Mouse (Mus musculus): Measurements from ENCODE around the gene B430305J03Rik. TPM values are rescaled to one million over a fixed set of nuclear protein-coding genes. Genes with fewer than 3 reads are reported as not detected.

Gene B430305J03Rik
- total and polyA plus RNA-seq, 2 experiments: under 0.01 to 0.04 TPM

DNA sequence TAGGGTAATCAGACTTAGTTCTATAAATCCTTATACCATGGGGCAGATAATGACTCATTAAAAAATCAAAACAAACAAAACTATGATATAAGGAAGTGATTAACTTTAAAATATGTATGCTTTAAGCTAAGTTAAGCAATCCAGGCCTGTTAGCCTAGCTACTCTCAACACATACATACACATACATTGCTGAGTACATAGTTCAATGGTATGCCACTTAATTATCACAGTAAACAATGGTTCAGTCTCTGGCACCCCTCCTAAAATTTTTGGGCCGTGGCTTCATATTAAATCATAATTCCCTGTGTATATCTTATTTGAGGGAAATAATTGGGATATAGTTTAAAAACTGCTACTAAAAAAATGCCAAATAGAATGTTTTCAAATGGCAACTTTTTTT is 4.4 kb downstream of the B430305J03Rik start, which contains the start of gene Rap2b:
Gene Rap2b, plus strand, starts transcription at position 301 of the 400 bp plus-strand sequence.
- H3K79me2 ChIP-seq (ENCODE audit: control insufficient read depth, insufficient read depth, low read length): no peaks in the 10 kb centered on the region

DNA sequence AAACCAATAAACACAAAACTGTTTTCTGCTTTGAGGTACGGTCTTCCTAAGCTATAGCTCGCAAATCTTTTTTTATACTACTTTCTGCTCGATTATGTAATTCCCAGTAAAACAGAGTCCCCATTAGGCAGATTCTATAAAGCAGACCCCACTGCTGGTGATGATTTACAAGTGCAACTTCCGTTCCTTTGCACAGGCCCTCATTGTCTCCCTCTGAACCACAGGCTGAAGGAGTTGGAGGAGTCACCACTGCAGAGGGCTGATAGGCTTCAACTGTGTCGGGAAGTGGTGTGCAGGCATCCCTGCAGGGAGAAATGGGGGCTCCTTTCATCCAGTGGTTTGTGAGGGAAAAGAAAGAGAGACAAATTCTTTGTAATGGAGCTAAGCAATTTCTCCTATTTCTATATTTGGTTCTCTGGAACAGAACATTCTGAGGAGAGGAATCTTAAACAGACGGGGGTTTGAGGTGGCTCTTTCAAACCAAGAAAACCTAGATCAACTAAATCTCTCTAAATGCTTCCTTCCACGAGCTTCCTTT is 6.9 kb downstream of the B430305J03Rik start:
- WGBS: 66% methylated on average over 7 of the region's 7 CpGs
- no peak overlapping the region for H3K27ac ChIP-seq (replicated peaks; ENCODE audit: insufficient read depth, low read depth, low read length)
- no peaks in the 10 kb centered on the region for H3K79me2 ChIP-seq (ENCODE audit: control insufficient read depth, insufficient read depth, low read length)
- H3K27me3 ChIP-seq (ENCODE audit: control insufficient read depth, insufficient read depth, low read length): no peaks in the 10 kb centered on the region
- no peak overlapping the region for H3K9ac ChIP-seq (ENCODE audit: low read depth, low read length)
- H3K4me1 ChIP-seq (ENCODE audit: control insufficient read depth, insufficient read depth, low read length): peaks cover 2% of the 10 kb centered on the region; the same call in 1 of the 2 replicates
- DNase-seq (ENCODE audit: extremely low read depth, low read depth, low spot score): no peak
- H3K36me3 ChIP-seq (ENCODE audit: control insufficient read depth, insufficient read depth, low read length): no peaks in the 10 kb centered on the region
- H3K4me3 ChIP-seq (ENCODE audit: insufficient read depth, low read depth, low read length): no peak overlapping the region
- no peak for TF ChIP-seq CTCF (IDR thresholded peaks at IDR 0.05; ENCODE audit: low read depth, low read length)
- no peak for TF ChIP-seq POLR2A (IDR thresholded peaks at IDR 0.05; ENCODE audit: extremely low read depth, insufficient read depth, low read length)

More for the DNA sequence above, 4.4 kb downstream of the B430305J03Rik start, which contains the start of gene Rap2b:
- Histone ChIP-seq H3K4me3 (ENCODE audit: insufficient read depth, low read depth, low read length) (no peak within 1 kb of the TSS), H3K27ac (replicated peaks; ENCODE audit: insufficient read depth, low read depth, low read length) (no peak within 1 kb of the TSS), H3K27me3 (ENCODE audit: control insufficient read depth, insufficient read depth, low read length) (no peaks in the 10 kb centered on the region), H3K36me3 (ENCODE audit: control insufficient read depth, insufficient read depth, low read length) (no peaks in the 10 kb centered on the region), H3K4me1 (ENCODE audit: control insufficient read depth, insufficient read depth, low read length) (peaks cover 8% of the 10 kb centered on the region), H3K9ac (ENCODE audit: low read depth, low read length) (no peak within 1 kb of the TSS)
- TF ChIP-seq CTCF (IDR thresholded peaks at IDR 0.05; ENCODE audit: low read depth, low read length) (no peak), POLR2A (IDR thresholded peaks at IDR 0.05; ENCODE audit: extremely low read depth, insufficient read depth, low read length) (no peak)
- WGBS: 85% methylated on average over 1 of the region's 1 CpGs
- DNase-seq (ENCODE audit: extremely low read depth, low read depth, low spot score): no peak

DNA sequence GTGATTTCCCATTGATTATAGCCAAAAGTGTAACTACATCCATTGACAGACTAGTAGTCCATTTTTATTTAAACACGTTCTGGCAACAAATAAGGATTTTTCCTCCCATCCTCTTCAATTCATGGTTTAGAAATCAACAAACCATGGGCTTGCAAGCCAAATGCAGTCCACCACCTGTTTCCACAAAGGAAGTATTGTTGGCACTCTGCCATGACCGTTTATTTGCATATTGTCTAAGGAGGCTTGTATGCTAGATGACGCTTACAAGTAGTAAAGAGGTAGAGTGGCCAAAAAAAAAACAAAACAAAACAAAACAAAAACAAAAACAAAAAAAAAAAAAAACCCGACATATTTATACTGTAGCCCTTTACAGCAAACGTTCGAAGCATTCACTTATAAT is 7.6 kb downstream of the B430305J03Rik start:
- no peak overlapping the region for H3K27ac ChIP-seq (replicated peaks; ENCODE audit: insufficient read depth, low read depth, low read length)
- H3K27me3 ChIP-seq (ENCODE audit: control insufficient read depth, insufficient read depth, low read length): no peaks in the 10 kb centered on the region
- 71% methylated on average over 6 of the region's 6 CpGs for WGBS
- DNase-seq (ENCODE audit: extremely low read depth, low read depth, low spot score): no peak
- no peaks in the 10 kb centered on the region for H3K79me2 ChIP-seq (ENCODE audit: control insufficient read depth, insufficient read depth, low read length)
- H3K36me3 ChIP-seq (ENCODE audit: control insufficient read depth, insufficient read depth, low read length): no peaks in the 10 kb centered on the region
- no peaks in the 10 kb centered on the region for H3K4me1 ChIP-seq (ENCODE audit: control insufficient read depth, insufficient read depth, low read length)
- TF ChIP-seq CTCF (IDR thresholded peaks at IDR 0.05; ENCODE audit: low read depth, low read length): no peak
- TF ChIP-seq POLR2A (IDR thresholded peaks at IDR 0.05; ENCODE audit: extremely low read depth, insufficient read depth, low read length): no peak
- H3K9ac ChIP-seq (ENCODE audit: low read depth, low read length): no peak overlapping the region
- H3K4me3 ChIP-seq (ENCODE audit: insufficient read depth, low read depth, low read length): no peak overlapping the region

DNA sequence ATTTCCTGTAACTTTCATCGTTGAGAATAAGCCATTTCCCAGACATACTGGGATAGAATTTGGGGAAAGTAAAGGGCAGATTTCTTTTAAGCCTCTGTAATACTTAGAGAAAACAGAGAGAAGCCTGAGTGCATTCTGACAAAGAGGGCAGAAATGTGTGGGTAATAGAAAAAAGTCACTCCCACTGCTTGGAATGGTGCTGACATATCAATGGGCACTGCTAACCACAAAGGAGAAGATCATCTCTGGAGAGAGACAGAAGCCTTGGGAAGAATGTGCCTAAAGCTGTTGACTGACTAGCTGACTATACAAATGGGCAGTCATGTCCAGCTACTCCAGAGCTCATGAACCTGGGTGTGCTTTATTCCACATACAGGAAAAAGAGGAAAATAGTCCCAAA is 10.3 kb downstream of the B430305J03Rik start:
- Histone ChIP-seq H3K4me3 (ENCODE audit: insufficient read depth, low read depth, low read length) (no peak overlapping the region), H3K27me3 (ENCODE audit: control insufficient read depth, insufficient read depth, low read length) (no peaks in the 10 kb centered on the region), H3K9ac (ENCODE audit: low read depth, low read length) (no peak overlapping the region), H3K27ac (replicated peaks; ENCODE audit: insufficient read depth, low read depth, low read length) (no peak overlapping the region), H3K79me2 (ENCODE audit: control insufficient read depth, insufficient read depth, low read length) (no peaks in the 10 kb centered on the region), H3K36me3 (ENCODE audit: control insufficient read depth, insufficient read depth, low read length) (no peaks in the 10 kb centered on the region), H3K4me1 (ENCODE audit: control insufficient read depth, insufficient read depth, low read length) (no peaks in the 10 kb centered on the region)
- TF ChIP-seq POLR2A (IDR thresholded peaks at IDR 0.05; ENCODE audit: extremely low read depth, insufficient read depth, low read length): no peak
- TF ChIP-seq CTCF (IDR thresholded peaks at IDR 0.05; ENCODE audit: low read depth, low read length): no peak
- DNase-seq (ENCODE audit: extremely low read depth, low read depth, low spot score): no peak
- 55% methylated on average over 1 of the region's 1 CpGs for WGBS

DNA sequence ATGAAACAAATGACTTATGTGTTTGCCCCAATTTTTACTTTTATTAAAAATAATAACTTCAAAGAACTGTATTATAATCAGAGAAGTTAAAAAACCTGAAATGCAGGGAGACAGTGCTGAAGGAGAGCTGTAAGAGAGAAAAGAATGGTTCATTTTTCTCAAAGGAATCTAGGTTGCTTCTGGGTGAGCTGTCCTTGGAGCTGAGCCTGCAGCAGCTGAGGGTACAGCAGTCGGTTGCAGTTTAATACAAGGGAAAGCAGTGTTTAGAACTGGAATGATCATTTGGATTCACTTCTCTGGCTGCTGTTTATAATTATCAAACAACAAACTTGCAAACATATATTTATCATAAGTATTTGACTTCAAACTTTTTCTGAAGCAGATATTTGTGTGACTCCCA is 16.3 kb downstream of the B430305J03Rik start:
- Histone ChIP-seq H3K27me3 (ENCODE audit: control insufficient read depth, insufficient read depth, low read length) (no peaks in the 10 kb centered on the region), H3K4me3 (ENCODE audit: insufficient read depth, low read depth, low read length) (no peak overlapping the region), H3K4me1 (ENCODE audit: control insufficient read depth, insufficient read depth, low read length) (no peaks in the 10 kb centered on the region), H3K9ac (ENCODE audit: low read depth, low read length) (no peak overlapping the region), H3K79me2 (ENCODE audit: control insufficient read depth, insufficient read depth, low read length) (no peaks in the 10 kb centered on the region), H3K27ac (replicated peaks; ENCODE audit: insufficient read depth, low read depth, low read length) (no peak overlapping the region), H3K36me3 (ENCODE audit: control insufficient read depth, insufficient read depth, low read length) (no peaks in the 10 kb centered on the region)
- TF ChIP-seq CTCF (IDR thresholded peaks at IDR 0.05; ENCODE audit: low read depth, low read length): no peak
- no peak for TF ChIP-seq POLR2A (IDR thresholded peaks at IDR 0.05; ENCODE audit: extremely low read depth, insufficient read depth, low read length)
- 81% methylated on average over 1 of the region's 1 CpGs for WGBS
- DNase-seq (ENCODE audit: extremely low read depth, low read depth, low spot score): no peak

DNA sequence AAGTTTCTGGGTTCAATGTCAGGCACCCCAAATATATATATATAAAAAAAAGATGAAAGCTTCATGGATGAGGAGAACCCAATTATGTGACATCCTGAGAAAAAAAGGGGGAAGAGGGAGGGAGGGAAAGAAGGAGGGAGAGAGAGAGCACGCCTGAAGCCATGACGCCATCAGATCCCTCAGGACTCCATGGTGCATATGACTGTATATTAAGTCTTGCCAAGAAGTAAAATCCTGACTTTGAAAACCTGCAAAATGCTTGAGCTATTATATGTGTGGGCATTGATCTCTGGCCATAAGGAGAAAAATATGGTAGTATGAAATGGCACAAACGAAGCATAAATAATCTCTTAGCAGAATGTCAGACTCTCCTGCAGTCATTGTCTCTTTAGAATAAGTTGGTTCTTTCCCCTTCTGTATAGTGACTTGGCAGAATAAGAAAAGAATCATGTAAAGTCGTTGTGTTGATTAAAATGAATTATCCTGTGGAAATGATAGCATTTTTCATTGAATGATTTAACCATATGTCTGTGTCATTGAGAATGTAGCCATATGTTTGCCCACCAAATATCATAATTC is 17.6 kb downstream of the B430305J03Rik start:
- no peaks in the 10 kb centered on the region for H3K79me2 ChIP-seq (ENCODE audit: control insufficient read depth, insufficient read depth, low read length)
- no peak for DNase-seq (ENCODE audit: extremely low read depth, low read depth, low spot score)
- H3K36me3 ChIP-seq (ENCODE audit: control insufficient read depth, insufficient read depth, low read length): no peaks in the 10 kb centered on the region
- WGBS: 66% methylated on average over 4 of the region's 4 CpGs
- H3K4me1 ChIP-seq (ENCODE audit: control insufficient read depth, insufficient read depth, low read length): no peaks in the 10 kb centered on the region
- no peak overlapping the region for H3K9ac ChIP-seq (ENCODE audit: low read depth, low read length)
- H3K27ac ChIP-seq (replicated peaks; ENCODE audit: insufficient read depth, low read depth, low read length): no peak overlapping the region
- no peak overlapping the region for H3K4me3 ChIP-seq (ENCODE audit: insufficient read depth, low read depth, low read length)
- 0 out of 2 replicates have a peak, but pooled peaks cover 2% of the 10 kb centered on the region for H3K27me3 ChIP-seq (ENCODE audit: control insufficient read depth, insufficient read depth, low read length)
- TF ChIP-seq POLR2A (IDR thresholded peaks at IDR 0.05; ENCODE audit: extremely low read depth, insufficient read depth, low read length) (no peak), CTCF (IDR thresholded peaks at IDR 0.05; ENCODE audit: low read depth, low read length) (no peak)
